Mouse (Mus musculus) CD4-positive helper T cell, adult 2 months (primary cell): Measurements from ENCODE around the gene Zfyve28.

ENCODE experiments used
- DNase-seq: peaks from one replicate; pipeline ENCODE4 v3.0.0-alpha.2; 2012; ENCODE audit warnings: low read depth, missing footprints, low spot score

The Zfyve28 gene

GRCm38 (mm10) chr5:34286516-34286915, 1.7 kb downstream of the Zfyve28 start:
- no peak for DNase-seq

- no peak for DNase-seq
Measured at GRCm38 (mm10) chr5:34285285-34285684, 3.0 kb downstream of the Zfyve28 start.

GRCm38 (mm10) chr5:34284156-34284750, 4.0 kb downstream of the Zfyve28 start:
- no peak for DNase-seq

- DNase-seq, result no peak
Measured at GRCm38 (mm10) chr5:34283355-34283754, 4.9 kb downstream of the Zfyve28 start.

- DNase-seq, result no peak
Measured at GRCm38 (mm10) chr5:34280976-34281375, 7.3 kb downstream of the Zfyve28 start.

GRCm38 (mm10) chr5:34279214-34279613, 9.0 kb downstream of the Zfyve28 start:
- DNase-seq, result no peak

- no peak for DNase-seq
Measured at GRCm38 (mm10) chr5:34278058-34278457, 10.2 kb downstream of the Zfyve28 start.

- no peak for DNase-seq
Measured at GRCm38 (mm10) chr5:34276746-34277145, 11.5 kb downstream of the Zfyve28 start.

- DNase-seq, result no peak
Measured at GRCm38 (mm10) chr5:34276191-34276590, 12.1 kb downstream of the Zfyve28 start.

GRCm38 (mm10) chr5:34274676-34275293, 13.5 kb downstream of the Zfyve28 start:
- no peak for DNase-seq

- DNase-seq, result no peak
Measured at GRCm38 (mm10) chr5:34274268-34274667, 14.0 kb downstream of the Zfyve28 start.

GRCm38 (mm10) chr5:34273251-34273681, 15.0 kb downstream of the Zfyve28 start:
- DNase-seq, result no peak

- DNase-seq, result peak; percentile 53
Measured at GRCm38 (mm10) chr5:34271743-34272142, 16.5 kb downstream of the Zfyve28 start.

GRCm38 (mm10) chr5:34269921-34270465, 18.3 kb downstream of the Zfyve28 start:
- no peak for DNase-seq

- DNase-seq, result no peak
Measured at GRCm38 (mm10) chr5:34269197-34269920, 18.9 kb downstream of the Zfyve28 start.

- no peak for DNase-seq
Measured at GRCm38 (mm10) chr5:34266065-34266464, 22.2 kb downstream of the Zfyve28 start.

GRCm38 (mm10) chr5:34259172-34259816, 29.0 kb downstream of the Zfyve28 start:
- no peak for DNase-seq

- no peak for DNase-seq
Measured at GRCm38 (mm10) chr5:34255189-34255588, 33.1 kb downstream of the Zfyve28 start.

GRCm38 (mm10) chr5:34254309-34254708, 33.9 kb downstream of the Zfyve28 start:
- no peak for DNase-seq

- DNase-seq, result no peak
Measured at GRCm38 (mm10) chr5:34252967-34253519, 35.2 kb downstream of the Zfyve28 start.

- DNase-seq, result no peak
Measured at GRCm38 (mm10) chr5:34252307-34252966, 35.8 kb downstream of the Zfyve28 start.
